Mouse (Mus musculus): ENCODE results near the gene Nup160.

- TF ChIP-seq POLR2A (IDR thresholded peaks at IDR 0.05; ENCODE audit: insufficient read length, low read depth) (no peak), USF1 (IDR thresholded peaks at IDR 0.05; ENCODE audit: low read depth) (no peak), MAX (IDR thresholded peaks at IDR 0.05; ENCODE audit: low read depth) (no peak), TCF12 (IDR thresholded peaks at IDR 0.05; ENCODE audit: insufficient read depth, poor library complexity, severe bottlenecking) (no peak), POLR2AphosphoS2 (IDR thresholded peaks at IDR 0.05; ENCODE audit: insufficient read length, low read depth) (no peak), E2F4 (IDR thresholded peaks at IDR 0.05; ENCODE audit: insufficient read depth) (no peak), MYOG (IDR thresholded peaks at IDR 0.05; ENCODE audit: control insufficient read depth in 1 of 3, insufficient read depth in 1 of 3, insufficient read length in 2 of 3, low read depth in 2 of 3) (no peak), MYOD1 (IDR thresholded peaks at IDR 0.05; ENCODE audit: control insufficient read depth in 1 of 3, insufficient read length in 2 of 3, low read depth in 2 of 3) (no peak), SRF (IDR thresholded peaks at IDR 0.05; ENCODE audit: control insufficient read depth, insufficient read length, low read depth) (no peak), CEBPB (IDR thresholded peaks at IDR 0.05; ENCODE audit: insufficient read depth, poor library complexity, severe bottlenecking) (no peak)
Measured at GRCm38 (mm10) chr2:90635085-90635723, 41.8 kb upstream of the Nup160 start.
